21 mouse cellular contexts compared by ENCODE assay signal in the genomic region with DNA sequence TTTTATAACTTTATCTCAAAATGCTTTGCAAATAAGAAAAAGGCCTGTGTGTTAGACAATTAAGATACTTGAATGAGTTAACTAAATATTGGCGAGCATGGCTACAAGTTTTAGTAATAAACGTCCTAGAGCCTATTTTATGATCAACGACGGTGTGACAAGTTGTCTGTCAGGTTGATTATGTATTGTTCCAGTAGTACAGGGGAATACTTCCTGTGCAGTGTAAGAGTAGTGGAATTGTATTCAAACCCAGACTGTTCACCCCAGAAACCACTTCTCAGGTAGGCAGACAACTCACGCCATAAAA. TPM values are rescaled to one million over a fixed set of nuclear protein-coding genes. Genes with fewer than 3 reads are reported as not detected.
"Had no signal": no experiment of that assay in that cellular context is flagged by ENCODE, and none has a peak within 500 bp of the region (broad histone marks: within the 10 kb centered on the region; RNA-seq: fewer than 3 reads in every experiment).

No protein-coding gene starts in this region.

- ATAC-seq: intestine, postnatal 0 days; liver, embryonic 12.5 days had no signal

- DNase-seq: kidney, adult 2 months; kidney, postnatal 10 days; kidney, postnatal 36 days; layer of hippocampus, adult 9-11 months; liver; lung, adult 18-20 months; lung, postnatal 10 days; lung, postnatal 36 days; midbrain, embryonic 14.5 days; retina, postnatal 1 day; thymus, adult 18-20 months; thymus, postnatal 14 days; thymus, postnatal 4 days had no signal

- H3K4me3 ChIP-seq: limb, embryonic 10.5 days; limb, embryonic 13.5 days; liver, embryonic 12.5 days; liver, embryonic 15.5 days; lung, embryonic 15.5 days; neural tube, embryonic 13.5 days had no signal

- H3K27ac ChIP-seq: limb, embryonic 10.5 days; limb, embryonic 13.5 days; liver, embryonic 12.5 days; liver, embryonic 15.5 days; lung, embryonic 15.5 days; neural tube, embryonic 13.5 days had no signal

RNA-seq across cellular contexts. Expression of a gene that starts 14.4 kb away (rescaled TPM):
- total RNA-seq: neutrophil, adult 5-6 weeks had no signal
